Mouse (Mus musculus) small intestine, adult 2 months (tissue): ENCODE results near the gene Gm20388.
"Not testable (repeated sequence)": the region's sequence is repeated elsewhere in the genome, so short reads cannot be mapped to it uniquely, and the experiment has no call there.

Source experiments
- CTCF ChIP-seq: fragments of 200-500 bp; IDR thresholded peaks from 2 replicates; pipeline ENCODE4 v1.5.1; 2012; ENCODE audit warnings: low read depth, mild to moderate bottlenecking, control low read depth, inconsistent platforms, low read length, moderate library complexity, mixed read lengths; ENCODE audit not compliant: insufficient replicate concordance, insufficient read length; ENCODE audit errors: extremely low read depth
- POLR2A ChIP-seq: fragments of 200-500 bp; IDR thresholded peaks from 2 replicates; pipeline ENCODE4 v1.6.1; 2012; ENCODE audit warnings: low read depth, mild to moderate bottlenecking, control low read depth, inconsistent platforms, low read length, moderate library complexity

DNA sequence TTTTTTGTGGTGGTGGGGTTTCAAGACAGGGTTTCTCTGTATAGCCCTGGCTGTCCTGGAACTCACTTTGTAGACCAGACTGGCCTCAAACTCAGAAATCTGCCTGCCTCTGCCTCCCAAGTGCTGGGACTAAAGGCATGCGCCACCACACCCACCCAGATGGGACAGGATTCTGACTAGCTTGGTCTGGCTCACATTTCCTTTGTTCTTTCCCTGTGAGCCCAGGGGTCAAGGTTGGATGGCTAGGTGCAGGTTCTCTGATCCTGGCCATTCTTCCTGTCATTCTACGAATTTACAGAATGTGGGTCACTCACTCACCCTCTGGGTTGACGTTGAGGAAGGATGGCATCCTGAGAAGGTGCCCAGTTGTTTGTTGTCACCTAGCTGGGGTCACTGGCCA lies 423.6 kb downstream of the Gm20388 start:
- not testable (repeated sequence) for TF ChIP-seq CTCF, POLR2A
